Mouse (Mus musculus) brain, embryonic 18.5 days (tissue): Measurements from ENCODE around the gene Smad3.

Experiments used
- DNase-seq: peaks from one replicate; pipeline ENCODE4 v3.0.0-alpha.2; 2012; ENCODE audit warnings: low read depth, low spot score

Smad3 gene

DNA sequence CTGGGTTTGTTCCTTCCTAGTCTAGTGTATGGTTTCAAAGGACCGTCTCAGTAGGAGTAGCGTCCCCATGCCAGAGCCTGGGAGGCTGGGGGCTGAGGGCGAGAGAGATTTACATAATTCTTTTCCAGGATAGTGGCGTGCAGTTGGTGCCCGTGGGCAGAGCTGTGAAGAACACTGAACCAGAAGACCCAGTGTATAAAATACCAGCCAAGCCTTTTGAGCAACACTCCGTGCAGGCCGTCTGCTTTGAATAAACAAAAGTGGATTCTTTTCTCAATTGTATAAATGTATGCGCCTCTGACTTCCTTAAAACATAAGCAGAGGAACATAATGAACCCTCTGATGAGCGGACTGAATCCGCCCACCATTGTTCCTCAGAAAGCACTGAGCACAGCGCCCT lies 124.9 kb downstream of the Smad3 start:
- no peak for DNase-seq

DNA sequence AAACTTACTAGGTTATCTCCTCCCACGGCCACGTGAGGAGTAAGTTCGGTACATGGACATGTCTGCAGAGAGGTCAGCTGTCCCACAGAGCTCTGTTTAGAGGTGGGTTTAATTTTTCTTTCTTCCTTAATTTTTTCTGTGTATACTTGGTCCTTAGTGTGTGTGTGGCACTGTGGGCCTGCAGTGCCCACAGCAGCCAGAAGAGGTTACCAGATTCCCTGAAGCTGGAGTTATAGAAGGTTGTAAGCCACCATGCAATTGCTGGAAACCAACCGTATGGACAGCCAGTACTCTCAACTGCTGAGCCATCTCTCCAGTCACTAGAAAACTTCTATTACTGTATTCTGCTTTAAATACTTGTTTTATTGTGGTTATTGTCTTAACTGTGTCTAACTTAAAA lies 125.7 kb downstream of the Smad3 start:
- DNase-seq = no peak

GRCm38 (mm10) chr9:63625090-63625756 lies 132.6 kb downstream of the Smad3 start:
- no peak for DNase-seq

- DNase-seq = no peak
Observed at GRCm38 (mm10) chr9:63623895-63624569, 133.8 kb downstream of the Smad3 start.

- no peak for DNase-seq
Observed at GRCm38 (mm10) chr9:63617967-63618366, 139.8 kb downstream of the Smad3 start.

- no peak for DNase-seq
Observed at GRCm38 (mm10) chr9:63614018-63614985, 143.5 kb downstream of the Smad3 start.

DNA sequence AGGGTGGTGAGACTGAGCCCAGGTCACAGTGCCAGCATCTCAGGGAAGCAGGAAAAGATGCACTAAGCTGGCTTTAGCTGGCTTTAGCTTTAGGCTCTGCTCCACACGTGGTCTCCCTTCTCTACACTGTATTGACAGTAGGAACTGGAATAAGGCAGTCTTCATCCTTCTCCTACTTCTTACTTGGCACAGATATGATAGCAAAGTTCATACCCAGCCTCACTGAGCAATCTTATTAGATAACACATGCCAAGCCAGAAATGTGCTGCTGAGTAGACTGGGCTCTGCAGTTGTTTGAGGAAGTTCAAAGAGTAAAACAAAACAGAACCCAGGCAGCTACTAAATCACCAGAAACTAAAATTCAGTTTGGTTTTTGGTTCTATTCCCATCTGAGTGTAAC lies 144.2 kb downstream of the Smad3 start:
- DNase-seq = no peak

DNA sequence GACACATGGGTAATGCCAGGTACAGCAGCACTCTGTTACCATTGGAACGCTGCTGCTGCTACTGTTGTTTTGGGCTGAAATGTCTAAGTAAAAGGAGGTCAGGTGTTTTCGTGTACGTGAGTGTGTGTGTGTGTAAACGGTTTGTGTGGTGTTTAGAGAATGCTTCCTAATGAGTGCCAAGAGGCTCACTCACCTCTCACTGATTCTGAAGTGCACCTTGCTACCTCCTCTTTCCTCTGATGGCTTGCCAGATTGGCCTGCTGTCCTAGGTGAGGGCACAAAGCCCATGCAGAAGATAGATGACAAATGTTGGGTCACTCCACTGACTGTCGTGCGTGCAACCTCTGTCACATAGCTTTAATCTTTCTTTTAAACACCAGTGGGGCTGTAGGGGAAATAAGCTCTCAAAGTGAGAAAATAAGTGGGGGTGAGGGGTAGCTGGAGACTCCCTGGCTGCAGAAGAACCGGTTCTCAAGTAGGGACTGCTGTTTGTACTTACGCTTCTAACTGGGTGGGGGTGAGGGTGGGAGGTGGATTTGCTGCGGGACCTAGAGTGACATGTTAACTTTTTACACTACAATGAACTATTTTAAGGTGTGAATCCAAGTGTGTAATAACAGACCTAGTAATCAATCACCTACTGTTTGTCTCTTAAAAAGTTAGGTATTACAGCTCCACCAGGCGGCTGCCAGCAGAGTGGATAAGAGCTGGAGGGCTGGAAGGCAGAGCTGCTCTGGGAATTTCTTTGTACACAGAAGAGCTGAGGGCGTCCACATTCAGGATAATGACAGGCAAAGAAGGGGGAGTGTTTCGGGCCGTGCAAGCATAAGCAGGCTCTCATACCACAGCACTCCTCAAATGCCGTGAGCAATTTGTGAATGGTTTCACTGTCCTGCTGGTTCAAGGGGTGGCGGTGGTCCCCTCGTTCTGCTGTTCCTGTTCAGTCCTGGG lies 145.0 kb downstream of the Smad3 start:
- DNase-seq = no peak

GRCm38 (mm10) chr9:63611967-63612366 lies 145.8 kb downstream of the Smad3 start:
- DNase-seq = no peak

DNA sequence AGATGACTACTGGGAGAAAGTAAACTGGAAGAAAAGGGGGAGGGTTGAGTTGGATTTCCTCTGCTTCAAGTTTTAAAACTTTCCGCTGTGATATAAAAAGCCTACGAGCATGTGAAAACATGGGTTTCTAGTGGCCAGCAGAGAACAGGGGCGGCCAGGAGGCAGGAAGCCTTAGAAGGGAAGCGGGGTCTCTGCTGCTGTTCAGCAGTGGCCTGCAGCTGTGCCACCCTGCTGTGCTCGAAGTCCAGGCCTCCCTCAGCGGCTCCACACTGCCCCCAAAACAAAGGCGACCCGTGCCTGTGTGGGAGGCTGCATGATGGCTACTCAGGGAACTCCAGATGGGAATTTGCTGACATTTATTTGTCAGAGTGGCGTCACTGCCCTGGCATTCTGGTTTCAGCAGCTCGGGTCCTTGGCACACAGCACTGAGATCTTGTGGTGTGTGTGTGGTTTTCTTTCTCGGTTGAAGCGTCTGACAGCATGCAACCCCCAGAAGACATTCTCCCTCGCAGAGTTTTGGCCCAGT lies 146.9 kb downstream of the Smad3 start:
- no peak for DNase-seq

GRCm38 (mm10) chr9:63610231-63610630 lies 147.6 kb downstream of the Smad3 start:
- no peak for DNase-seq

DNA sequence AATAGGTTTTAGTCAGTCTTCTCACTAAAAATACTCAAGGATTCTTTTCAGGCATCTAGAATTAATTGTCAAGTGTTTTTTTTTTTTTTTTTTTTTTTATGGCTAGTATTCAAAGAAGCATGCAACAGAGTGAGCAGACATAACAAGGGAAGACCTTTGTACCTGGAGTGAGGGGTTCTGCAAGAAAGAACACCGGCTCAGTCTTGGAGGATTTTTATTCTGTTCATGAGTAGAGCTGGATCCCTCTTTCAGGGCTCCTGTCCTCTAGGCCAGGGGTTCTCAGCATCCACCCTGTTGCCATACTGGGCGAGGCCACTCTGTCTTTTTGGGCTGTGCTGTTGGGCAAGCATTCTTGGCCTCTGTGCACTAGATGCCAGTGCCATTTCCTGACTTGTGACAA lies 148.0 kb downstream of the Smad3 start:
- no peak for DNase-seq

- DNase-seq = no peak
Observed at GRCm38 (mm10) chr9:63609246-63609645, 148.5 kb downstream of the Smad3 start.

GRCm38 (mm10) chr9:63608006-63608405 lies 149.8 kb downstream of the Smad3 start:
- DNase-seq = no peak

GRCm38 (mm10) chr9:63606594-63606993 lies 151.2 kb downstream of the Smad3 start:
- DNase-seq = no peak

GRCm38 (mm10) chr9:63603849-63604248 lies 153.9 kb downstream of the Smad3 start:
- no peak for DNase-seq

- peak; percentile 87 for DNase-seq
Observed at GRCm38 (mm10) chr9:63602043-63602939, 155.5 kb downstream of the Smad3 start, which contains the start of the genes Iqch and Aagab. Iqch (minus strand) TSS chr9:63602493. Aagab (plus strand) TSS chr9:63602660.
